Mouse (Mus musculus) CH12.LX (cell line): ENCODE measurements around the gene Cdk5rap2. TPM values are rescaled to one million over a fixed set of nuclear protein-coding genes. Genes with fewer than 3 reads are reported as not detected.
A peak's percentile ranks its signal among the peaks of the same experiment; 100 is the strongest.

Experiments
- DNase-seq: peaks from one replicate; pipeline ENCODE4 v3.0.0-alpha.2; 2013; ENCODE audit errors: extremely low read depth
- H3K27ac ChIP-seq: 2 replicates; pipeline ENCODE4 v1.5.1; 2012; ENCODE audit warnings: low read depth, mild to moderate bottlenecking, control low read depth, moderate library complexity; ENCODE audit not compliant: insufficient read depth
- H3K27me3 ChIP-seq: replicated peaks from 2 replicates; pipeline ENCODE3; 2012; ENCODE audit warnings: inconsistent platforms
- H3K36me3 ChIP-seq, 2 experiments: replicated peaks in 1 of 2; 2 replicates each; pipeline versions ENCODE3 to v1.6.1; 2012; ENCODE audit warnings: inconsistent platforms in 1 of 2, low read length in 1 of 2, mild to moderate bottlenecking in 1 of 2, mixed read lengths in 1 of 2, moderate library complexity in 1 of 2; ENCODE audit not compliant: control insufficient read depth in 1 of 2, insufficient read depth in 1 of 2
- H3K4me1 ChIP-seq, 2 experiments: 2 replicates each; pipeline ENCODE4 v1.6.1; 2012; ENCODE audit warnings: inconsistent platforms in 1 of 2, moderate library complexity in 1 of 2; ENCODE audit not compliant: insufficient read depth in 2 of 2, control insufficient read depth in 1 of 2
- H3K4me2 ChIP-seq: 2 replicates; pipeline ENCODE4 v1.6.1; 2012; ENCODE audit warnings: low read depth, mild to moderate bottlenecking, control low read depth; ENCODE audit not compliant: poor library complexity, insufficient read depth, severe bottlenecking
- H3K4me3 ChIP-seq, 3 experiments: fragments of 150-350 bp in 1 of 3; sonication (generic) in 1 of 3; replicated peaks in 1 of 3; 2 replicates each; pipeline versions ENCODE3 to v1.5.1; 2011 to 2012; ENCODE audit warnings: low read depth in 2 of 3, low read length in 2 of 3, mild to moderate bottlenecking in 2 of 3, moderate library complexity in 2 of 3, control low read depth in 1 of 3, improper control_type of control experiment in 1 of 3, inconsistent platforms in 1 of 3, mixed read lengths in 1 of 3; ENCODE audit not compliant: poor library complexity in 1 of 3
- H3K79me2 ChIP-seq: replicated peaks from 2 replicates; pipeline ENCODE4 v1.6.1; 2012; ENCODE audit warnings: mild to moderate bottlenecking, moderate library complexity; ENCODE audit not compliant: control insufficient read depth, poor library complexity, insufficient read depth, severe bottlenecking; ENCODE audit errors: extremely low read depth
- H3K9ac ChIP-seq: 2 replicates; pipeline ENCODE4 v1.6.1; 2012; ENCODE audit warnings: low read depth, mild to moderate bottlenecking, control low read depth, moderate library complexity; ENCODE audit not compliant: insufficient read depth
- H3K9me3 ChIP-seq: replicated peaks from 2 replicates; pipeline ENCODE3; 2012; ENCODE audit warnings: low read length, inconsistent platforms, mixed read lengths
- BHLHE40 ChIP-seq: IDR thresholded peaks from 2 replicates; pipeline ENCODE4 v1.6.1; 2011; ENCODE audit warnings: mild to moderate bottlenecking, low read depth, low read length, improper control_type of control experiment
- CHD1 ChIP-seq: IDR thresholded peaks from 2 replicates; pipeline ENCODE4 v1.6.1; 2012; ENCODE audit warnings: low read depth, low read length, improper control_type of control experiment, inconsistent platforms
- CHD2 ChIP-seq: IDR thresholded peaks from 2 replicates; pipeline ENCODE4 v1.6.1; 2011; ENCODE audit warnings: low read length, improper control_type of control experiment
- CTCF ChIP-seq, 2 experiments: IDR thresholded peaks in 1 of 2; conservative IDR thresholded peaks in 1 of 2; 2 replicates each; pipeline ENCODE4 v1.5.1; 2011 to 2012; ENCODE audit warnings: low read depth in 2 of 2, low read length in 2 of 2, improper control_type of control experiment in 1 of 2, inconsistent platforms in 1 of 2, mild to moderate bottlenecking in 1 of 2, moderate library complexity in 1 of 2
- E2F4 ChIP-seq: IDR thresholded peaks from 2 replicates; pipeline ENCODE4 v1.6.1; 2011; ENCODE audit warnings: low read depth, low read length, improper control_type of control experiment; ENCODE audit not compliant: insufficient replicate concordance
- ELF1 ChIP-seq: IDR thresholded peaks from 2 replicates; pipeline ENCODE4 v1.6.1; 2014; ENCODE audit warnings: low read depth, mild to moderate bottlenecking, inconsistent platforms, low read length, improper control_type of control experiment
- GABPA ChIP-seq: IDR thresholded peaks from 2 replicates; pipeline ENCODE4 v1.6.1; 2012; ENCODE audit warnings: low read depth, low read length, improper control_type of control experiment, inconsistent platforms; ENCODE audit not compliant: insufficient replicate concordance
- JUN ChIP-seq: IDR thresholded peaks from 2 replicates; pipeline ENCODE4 v1.6.1; 2011; ENCODE audit warnings: low read depth, mild to moderate bottlenecking, low read length, improper control_type of control experiment, moderate library complexity; ENCODE audit not compliant: insufficient read depth
- JUND ChIP-seq: conservative IDR thresholded peaks from 2 replicates; pipeline ENCODE4 v1.6.1; 2011; ENCODE audit warnings: low read depth, low read length, improper control_type of control experiment
- MAX ChIP-seq: IDR thresholded peaks from 2 replicates; pipeline ENCODE4 v1.6.1; 2011; ENCODE audit warnings: low read length, improper control_type of control experiment
- MEF2A ChIP-seq: IDR thresholded peaks from 2 replicates; pipeline ENCODE4 v1.6.1; 2014; ENCODE audit warnings: low read depth, mild to moderate bottlenecking, inconsistent platforms, low read length, improper control_type of control experiment, borderline replicate concordance
- MXI1 ChIP-seq: IDR thresholded peaks from 2 replicates; pipeline ENCODE4 v1.6.1; 2011; ENCODE audit warnings: mild to moderate bottlenecking, low read depth, low read length, improper control_type of control experiment
- MYC ChIP-seq: IDR thresholded peaks from 2 replicates; pipeline ENCODE4 v1.6.1; 2011; ENCODE audit warnings: low read depth, mild to moderate bottlenecking, improper control_type of control experiment, low read length
- NRF1 ChIP-seq: IDR thresholded peaks from 2 replicates; pipeline ENCODE4 v1.6.1; 2014; ENCODE audit warnings: low read depth, mild to moderate bottlenecking, inconsistent platforms, low read length, improper control_type of control experiment, moderate library complexity
- POLR2A ChIP-seq: IDR thresholded peaks from 2 replicates; pipeline ENCODE4 v1.6.1; 2011; ENCODE audit warnings: low read depth, mild to moderate bottlenecking, improper control_type of control experiment, low read length
- RAD21 ChIP-seq: IDR thresholded peaks from 2 replicates; pipeline ENCODE4 v1.6.1; 2011; ENCODE audit warnings: low read depth, mild to moderate bottlenecking, low read length, improper control_type of control experiment, moderate library complexity
- RCOR1 ChIP-seq: conservative IDR thresholded peaks from 2 replicates; pipeline ENCODE4 v1.6.1; 2012; ENCODE audit warnings: low read depth, mild to moderate bottlenecking, inconsistent platforms, low read length, improper control_type of control experiment
- SIN3A ChIP-seq: IDR thresholded peaks from 2 replicates; pipeline ENCODE4 v1.6.1; 2012; ENCODE audit warnings: low read length, improper control_type of control experiment, inconsistent platforms
- SMC3 ChIP-seq: IDR thresholded peaks from 2 replicates; pipeline ENCODE4 v1.6.1; 2011; ENCODE audit warnings: low read depth, low read length, improper control_type of control experiment
- TBP ChIP-seq: conservative IDR thresholded peaks from 2 replicates; pipeline ENCODE4 v1.6.1; 2011; ENCODE audit warnings: low read depth, low read length, improper control_type of control experiment
- TCF12 ChIP-seq: IDR thresholded peaks from 2 replicates; pipeline ENCODE4 v1.6.1; 2014; ENCODE audit warnings: low read depth, mild to moderate bottlenecking, inconsistent platforms, low read length, improper control_type of control experiment
- UBTF ChIP-seq: IDR thresholded peaks from 2 replicates; pipeline ENCODE4 v1.6.1; 2012; ENCODE audit warnings: low read depth, mild to moderate bottlenecking, inconsistent platforms, low read length, improper control_type of control experiment, moderate library complexity
- ZC3H11A ChIP-seq: IDR thresholded peaks from 2 replicates; pipeline ENCODE4 v1.6.1; 2012; ENCODE audit warnings: low read depth, mild to moderate bottlenecking, inconsistent platforms, low read length, improper control_type of control experiment
- ZKSCAN1 ChIP-seq: IDR thresholded peaks from 2 replicates; pipeline ENCODE4 v1.6.1; 2012; ENCODE audit warnings: low read depth, inconsistent platforms, low read length, improper control_type of control experiment, borderline replicate concordance
- ZMIZ1 ChIP-seq: IDR thresholded peaks from 2 replicates; pipeline ENCODE4 v1.6.1; 2012; ENCODE audit warnings: low read depth, mild to moderate bottlenecking, inconsistent platforms, low read length, improper control_type of control experiment
- ZNF384 ChIP-seq: IDR thresholded peaks from 2 replicates; pipeline ENCODE4 v1.6.1; 2012; ENCODE audit warnings: low read depth, low read length, improper control_type of control experiment, inconsistent platforms
- dilution Hi-C: fragments of 300-500 bp; cut with MboI; formaldehyde crosslinking; loops from 2 replicates; pipeline ENCODE4 v1.14.3; 2020; ENCODE audit warnings: low sequenced_read_pairs; ENCODE audit not compliant: extremely low pct_unique_long_range_greater_than_20kb, extremely low pct_ligation_motif_present
- in situ Hi-C: fragments of 300-500 bp; cut with MboI; formaldehyde crosslinking; loops from 3 replicates; pipeline ENCODE4 v1.14.3; 2019; ENCODE audit warnings: low sequenced_read_pairs, low pct_ligation_motif_present, low pct_unique_long_range_greater_than_20kb, mixed read lengths
- polyA plus RNA-seq: library from polyadenylated mRNA; unstranded; fragments of >175 nt; gene quantifications from 2 replicates; pipeline ENCODE4 v1.2.1, GENCODE M21; 2012; ENCODE audit warnings: low read depth; ENCODE audit not compliant: insufficient read length
- total RNA-seq, 2 experiments: library from RNA; depleted of rRNA; stranded (reverse); fragments of 300-350 nt in 1 of 2; fragments of >200 nt in 1 of 2; gene quantifications; 2 replicates each; pipeline ENCODE4 v1.2.3; 2012 to 2014

The Cdk5rap2 gene
- total and polyA plus RNA-seq, 3 experiments, result 12.1 to 26.3 (median 15.9) TPM

GRCm38 (mm10) chr4:70221370-70221769 is 188.9 kb downstream of the Cdk5rap2 start:
- H3K36me3 ChIP-seq, result peaks cover 28 to 80% of the 10 kb centered on the region in 2 experiments

GRCm38 (mm10) chr4:70220277-70221180 is 189.7 kb downstream of the Cdk5rap2 start:
- dilution Hi-C loops, result no loop called here
- no peaks in the 10 kb centered on the region for H3K27me3 ChIP-seq
- H3K4me3 ChIP-seq, result no peak overlapping the region
- no peaks in the 10 kb centered on the region for H3K79me2 ChIP-seq
- no peak overlapping the region for H3K27ac ChIP-seq
- no peaks in the 10 kb centered on the region for H3K9me3 ChIP-seq
- DNase-seq, result no peak
- peaks cover 6 to 15% of the 10 kb centered on the region in 2 experiments for H3K4me1 ChIP-seq
- no peak overlapping the region for H3K4me2 ChIP-seq
- TF ChIP-seq ZNF384, result no peak
- TF ChIP-seq SMC3, result no peak
- TF ChIP-seq CHD1, result no peak
- no peak for TF ChIP-seq E2F4
- no peak for TF ChIP-seq CTCF (conservative IDR thresholded peaks at IDR 0.05 in 1 of 2, IDR thresholded peaks at IDR 0.05 in 1 of 2; ENCODE audit: low read depth in 2 of 2, low read length in 2 of 2)
- TF ChIP-seq RAD21, result no peak
- no peak for TF ChIP-seq MYC
- no peak for TF ChIP-seq POLR2A
- no peak for TF ChIP-seq ELF1
- TF ChIP-seq RCOR1, result no peak
- TF ChIP-seq NRF1, result no peak
- no peak for TF ChIP-seq TCF12
- no peak for TF ChIP-seq ZC3H11A
- no peak for TF ChIP-seq TBP
- TF ChIP-seq MEF2A, result no peak
- TF ChIP-seq SIN3A, result no peak
- H3K9ac ChIP-seq, result no peak overlapping the region
- in situ Hi-C loops, result no loop called here
- H3K36me3 ChIP-seq, result peaks cover 20 to 71% of the 10 kb centered on the region in 2 experiments

More at GRCm38 (mm10) chr4:70221370-70221769, 188.9 kb downstream of the Cdk5rap2 start:
- no peak overlapping the region for H3K4me3 ChIP-seq
- DNase-seq, result no peak
- no peak for TF ChIP-seq BHLHE40
- no peak for TF ChIP-seq UBTF
- TF ChIP-seq MAX, result no peak
- TF ChIP-seq ZMIZ1, result no peak
- TF ChIP-seq MEF2A, result no peak
- no peak for TF ChIP-seq CHD2
- TF ChIP-seq CHD1, result no peak
- TF ChIP-seq MXI1, result no peak
- TF ChIP-seq GABPA, result no peak
- no peak for TF ChIP-seq ZKSCAN1
- no peak for TF ChIP-seq JUND
- no peak for TF ChIP-seq ZNF384
- no peak for TF ChIP-seq NRF1
- no peak for TF ChIP-seq ELF1
- TF ChIP-seq JUN, result no peak
- no peak overlapping the region for H3K9ac ChIP-seq
- H3K79me2 ChIP-seq, result no peaks in the 10 kb centered on the region
- dilution Hi-C loops, result no loop called here
- in situ Hi-C loops, result no loop called here
- H3K27me3 ChIP-seq, result no peaks in the 10 kb centered on the region
- H3K4me2 ChIP-seq, result no peak overlapping the region
- peak overlapping the region; percentile 28; the same call in 1 of the 2 replicates for H3K27ac ChIP-seq
- peaks cover 6 to 15% of the 10 kb centered on the region in 2 experiments for H3K4me1 ChIP-seq
- H3K9me3 ChIP-seq, result no peaks in the 10 kb centered on the region
